Mouse (Mus musculus): ENCODE results near the gene Trpc4ap.

Gene Trpc4ap

GRCm38 (mm10) chr2:155636881-155637280, 55.3 kb downstream of the Trpc4ap start:
- no peak for DNase-seq

- DNase-seq: no peak
These were observed 56.2 kb downstream of the Trpc4ap start for GRCm38 (mm10) chr2:155635961-155636360.

- no peak for DNase-seq
These were observed 57.6 kb downstream of the Trpc4ap start for GRCm38 (mm10) chr2:155634562-155634961.

- no peak for DNase-seq
These were observed 58.5 kb downstream of the Trpc4ap start for GRCm38 (mm10) chr2:155633731-155634130.

- DNase-seq: no peak
These were observed 59.1 kb downstream of the Trpc4ap start for GRCm38 (mm10) chr2:155633121-155633520.

GRCm38 (mm10) chr2:155632138-155632936, 59.8 kb downstream of the Trpc4ap start:
- no peak for DNase-seq

GRCm38 (mm10) chr2:155630590-155631416, 61.4 kb downstream of the Trpc4ap start:
- no peak for DNase-seq

- no peak for DNase-seq
These were observed 62.0 kb downstream of the Trpc4ap start for GRCm38 (mm10) chr2:155630153-155630552.

GRCm38 (mm10) chr2:155629231-155629661, 62.9 kb downstream of the Trpc4ap start:
- DNase-seq: no peak

- no peak for DNase-seq
These were observed 63.7 kb downstream of the Trpc4ap start for GRCm38 (mm10) chr2:155628519-155628918.

GRCm38 (mm10) chr2:155628112-155628511, 64.1 kb downstream of the Trpc4ap start:
- DNase-seq: no peak

- DNase-seq: peak; percentile 71
These were observed 65.0 kb downstream of the Trpc4ap start for GRCm38 (mm10) chr2:155627030-155627738.

- DNase-seq: no peak
These were observed 65.9 kb downstream of the Trpc4ap start for GRCm38 (mm10) chr2:155626277-155626676.

GRCm38 (mm10) chr2:155624730-155625129, 67.5 kb downstream of the Trpc4ap start:
- DNase-seq: no peak

GRCm38 (mm10) chr2:155623996-155624395, 68.2 kb downstream of the Trpc4ap start:
- DNase-seq: no peak

GRCm38 (mm10) chr2:155622606-155623005, 69.6 kb downstream of the Trpc4ap start:
- no peak for DNase-seq

- peak; percentile 90 for DNase-seq
These were observed 72.4 kb downstream of the Trpc4ap start for GRCm38 (mm10) chr2:155619817-155620216.

- no peak for DNase-seq
These were observed 75.2 kb downstream of the Trpc4ap start for GRCm38 (mm10) chr2:155616971-155617370.

GRCm38 (mm10) chr2:155613953-155614352, 78.2 kb downstream of the Trpc4ap start:
- DNase-seq: no peak

GRCm38 (mm10) chr2:155613326-155613755, 78.8 kb downstream of the Trpc4ap start:
- DNase-seq: peak; percentile 58

- DNase-seq: no peak
These were observed 80.2 kb downstream of the Trpc4ap start for GRCm38 (mm10) chr2:155611834-155612550.

- no peak for DNase-seq
These were observed 81.2 kb downstream of the Trpc4ap start, which contains the start of gene Myh7b for GRCm38 (mm10) chr2:155610978-155611377. Gene Myh7b, plus strand, starts transcription at chr2:155611212.

All from thymus, postnatal 25 days (tissue).